Mouse (Mus musculus) liver, adult 2 months (tissue): Measurements from ENCODE around the gene Otof.

ENCODE experiments used
- CTCF ChIP-seq: fragments of 200-500 bp; IDR thresholded peaks from 2 replicates; pipeline ENCODE4 v1.5.1; 2011; ENCODE audit warnings: low read depth, low read length, control low read depth
- POLR2A ChIP-seq: fragments of 200-500 bp; IDR thresholded peaks from 2 replicates; pipeline ENCODE4 v1.6.1; 2011; ENCODE audit warnings: low read length, control low read depth; ENCODE audit not compliant: insufficient read depth; ENCODE audit errors: extremely low read depth

GRCm38 (mm10) chr5:30387726-30388125 lies 74.0 kb downstream of the Otof start:
- no peak for TF ChIP-seq CTCF
- TF ChIP-seq POLR2A, result no peak
